Mouse (Mus musculus): ENCODE measurements around the gene Epha6. TPM values are rescaled to one million over a fixed set of nuclear protein-coding genes. Genes with fewer than 3 reads are reported as not detected.

Gene Epha6
- polyA plus RNA-seq, 1 experiment from 2014 or later, result 11.3 TPM

GRCm38 (mm10) chr16:60257623-60258022, 347.7 kb downstream of the Epha6 start:
- H3K36me3 ChIP-seq, result no peaks in the 10 kb centered on the region
- H3K4me1 ChIP-seq (replicated peaks), result no peaks in the 10 kb centered on the region
- no peak overlapping the region for H3K27ac ChIP-seq (replicated peaks)
- no peak overlapping the region for H3K4me3 ChIP-seq
- ATAC-seq (ENCODE audit: low FRiP score, low read depth), result no peak
- 81% methylated on average over 2 of the region's 2 CpGs for WGBS
- H3K27me3 ChIP-seq, result no peaks in the 10 kb centered on the region
- H3K9me3 ChIP-seq, result no peaks in the 10 kb centered on the region
- H3K4me2 ChIP-seq, result no peak overlapping the region
- H3K9ac ChIP-seq, result no peak overlapping the region

- WGBS, result 77% methylated on average over 4 of the region's 4 CpGs
- no peak overlapping the region for H3K4me2 ChIP-seq
- H3K4me1 ChIP-seq (replicated peaks), result no peaks in the 10 kb centered on the region
- H3K9ac ChIP-seq, result no peak overlapping the region
- H3K27me3 ChIP-seq, result no peaks in the 10 kb centered on the region
- no peak overlapping the region for H3K27ac ChIP-seq (replicated peaks)
- no peaks in the 10 kb centered on the region for H3K36me3 ChIP-seq
- H3K9me3 ChIP-seq, result no peaks in the 10 kb centered on the region
- ATAC-seq (ENCODE audit: low FRiP score, low read depth), result no peak
- H3K4me3 ChIP-seq, result no peak overlapping the region
Observed at GRCm38 (mm10) chr16:60257044-60257443, 348.3 kb downstream of the Epha6 start.

DNA sequence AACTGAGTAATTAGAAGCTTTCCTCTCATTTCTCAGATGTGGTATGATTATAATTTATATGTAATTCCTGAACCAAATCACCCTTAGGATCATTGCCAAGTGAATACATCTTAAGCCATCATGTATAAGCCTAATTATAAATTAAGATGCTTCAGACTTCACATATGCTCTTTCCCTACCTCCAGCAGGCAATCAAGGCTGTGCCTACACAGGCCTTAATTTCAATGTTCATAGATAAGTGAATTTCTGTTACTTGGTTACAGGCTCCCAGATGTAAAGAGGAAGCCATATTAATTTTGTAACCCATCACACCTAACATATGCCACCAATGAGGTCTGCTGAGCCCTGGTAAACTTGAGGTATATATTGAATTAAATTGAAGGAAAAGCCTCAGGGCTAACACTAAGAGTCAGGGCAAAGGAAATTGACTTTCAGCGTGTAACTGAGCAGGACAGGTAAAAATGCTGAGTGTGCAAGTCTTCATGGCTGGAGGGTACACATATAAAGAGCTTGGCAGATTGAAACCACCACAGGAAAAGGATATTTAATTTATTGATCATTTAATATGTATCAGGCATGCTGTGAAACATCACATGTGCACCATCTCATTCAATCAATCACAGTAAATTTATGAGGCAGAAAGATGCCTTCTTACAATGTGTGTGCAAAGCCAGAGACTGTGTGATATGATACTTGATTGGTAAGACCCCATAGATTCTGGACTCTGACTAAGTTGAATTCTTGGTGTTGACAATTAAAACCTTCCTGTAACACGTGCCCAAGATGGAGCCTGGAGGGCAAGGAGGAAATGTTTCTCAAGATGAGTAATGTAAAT, 365.8 kb downstream of the Epha6 start:
- H3K27me3 ChIP-seq, result no peaks in the 10 kb centered on the region
- H3K36me3 ChIP-seq, result no peaks in the 10 kb centered on the region
- ATAC-seq (ENCODE audit: low FRiP score, low read depth), result peak; percentile 82
- no peak overlapping the region for H3K27ac ChIP-seq (replicated peaks)
- no peaks in the 10 kb centered on the region for H3K4me1 ChIP-seq (replicated peaks)
- H3K4me3 ChIP-seq, result no peak overlapping the region
- WGBS, result 51% methylated on average over 2 of the region's 2 CpGs
- H3K4me2 ChIP-seq, result no peak overlapping the region
- H3K9me3 ChIP-seq, result 0 out of 2 replicates have a peak, but pooled peaks cover 2% of the 10 kb centered on the region
- no peak overlapping the region for H3K9ac ChIP-seq

DNA sequence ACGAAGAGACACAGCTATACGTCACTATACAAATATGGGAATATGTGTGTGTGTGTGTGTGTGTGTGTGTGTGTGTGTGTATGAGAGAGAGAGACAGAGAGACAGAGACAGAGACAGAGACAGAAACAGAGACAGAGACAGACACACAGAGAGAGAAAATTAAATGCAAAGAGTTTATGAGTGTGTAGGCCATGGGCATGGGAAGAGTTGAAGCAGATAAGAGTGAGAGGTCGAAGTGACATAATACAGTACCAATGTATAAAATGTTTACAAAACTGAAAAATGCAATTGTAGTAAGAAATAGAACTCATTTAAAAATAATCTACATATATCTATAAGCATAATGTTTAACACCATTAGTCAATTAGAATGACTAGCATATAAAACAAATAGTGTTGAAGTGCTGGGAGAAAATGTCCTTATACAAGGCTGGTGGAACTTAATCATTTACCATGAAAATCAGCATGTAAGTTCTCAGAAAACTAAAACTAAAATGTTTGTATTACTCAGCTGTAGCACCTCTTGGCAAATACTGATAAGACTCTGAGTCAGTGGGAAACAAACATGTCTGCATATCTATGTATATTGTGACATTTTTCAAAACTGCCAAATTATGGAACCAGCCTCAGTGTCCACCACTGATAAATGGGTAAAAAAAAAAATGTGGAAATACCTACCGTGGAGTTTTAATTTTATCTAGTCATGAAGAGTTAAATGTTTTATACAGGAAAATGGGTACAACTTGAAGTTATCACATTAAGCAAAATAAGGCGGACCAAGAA, 371.2 kb downstream of the Epha6 start:
- Histone ChIP-seq H3K4me1 (replicated peaks) (no peaks in the 10 kb centered on the region), H3K4me2 (no peak overlapping the region), H3K27ac (replicated peaks) (no peak overlapping the region), H3K9me3 (no peaks in the 10 kb centered on the region), H3K9ac (no peak overlapping the region), H3K4me3 (no peak overlapping the region), H3K27me3 (no peaks in the 10 kb centered on the region), H3K36me3 (no peaks in the 10 kb centered on the region)
- 92% methylated on average over 5 of the region's 5 CpGs for WGBS
- ATAC-seq (ENCODE audit: low FRiP score, low read depth), result no peak

DNA sequence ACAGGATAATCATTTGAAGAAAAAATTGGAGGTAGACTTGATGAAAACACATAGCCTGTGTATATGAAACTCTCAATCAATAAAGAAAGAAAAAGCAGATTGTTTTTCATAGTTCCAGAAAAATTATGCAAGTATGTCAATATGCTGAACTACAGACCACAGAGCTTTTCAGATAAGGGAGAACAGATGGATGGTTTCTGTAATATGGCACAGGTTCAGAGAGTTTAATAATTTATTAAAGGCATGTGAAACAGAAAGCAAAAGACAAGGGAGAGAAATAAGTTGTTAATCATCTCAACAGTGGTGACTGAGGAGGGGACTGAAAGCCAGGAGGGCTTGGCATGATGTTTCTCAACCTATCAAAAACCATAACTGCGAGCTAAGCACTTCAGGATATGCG, 372.3 kb downstream of the Epha6 start:
- no peak overlapping the region for H3K9ac ChIP-seq
- H3K27me3 ChIP-seq, result no peaks in the 10 kb centered on the region
- H3K27ac ChIP-seq (replicated peaks), result no peak overlapping the region
- H3K4me1 ChIP-seq (replicated peaks), result no peaks in the 10 kb centered on the region
- 81% methylated on average over 2 of the region's 2 CpGs for WGBS
- H3K4me3 ChIP-seq, result no peak overlapping the region
- no peak for ATAC-seq (ENCODE audit: low FRiP score, low read depth)
- no peak overlapping the region for H3K4me2 ChIP-seq
- H3K36me3 ChIP-seq, result no peaks in the 10 kb centered on the region
- no peaks in the 10 kb centered on the region for H3K9me3 ChIP-seq

DNA sequence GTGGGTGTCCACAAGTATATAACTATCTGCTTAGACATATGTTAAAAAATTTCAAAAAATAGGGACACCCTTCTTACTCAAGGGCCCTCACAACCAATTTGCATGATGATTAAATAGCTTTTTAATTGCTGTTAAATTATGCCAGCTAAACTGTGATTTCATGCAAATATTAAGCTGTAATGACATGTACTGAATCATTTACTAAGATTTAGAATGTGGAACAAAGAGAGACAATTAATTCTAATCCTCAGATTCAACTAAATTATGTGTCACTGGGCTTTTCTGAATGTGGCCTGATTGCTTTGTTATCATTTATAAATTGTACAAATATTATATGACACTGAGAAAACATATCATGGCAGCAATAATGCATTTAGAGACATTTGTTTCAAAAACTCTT, 396.2 kb downstream of the Epha6 start:
- no peaks in the 10 kb centered on the region for H3K4me1 ChIP-seq (replicated peaks)
- no peak for ATAC-seq (ENCODE audit: low FRiP score, low read depth)
- no peaks in the 10 kb centered on the region for H3K36me3 ChIP-seq
- no peak overlapping the region for H3K4me3 ChIP-seq
- H3K4me2 ChIP-seq, result no peak overlapping the region
- H3K9ac ChIP-seq, result no peak overlapping the region
- H3K27me3 ChIP-seq, result no peaks in the 10 kb centered on the region
- H3K27ac ChIP-seq (replicated peaks), result no peak overlapping the region
- no peaks in the 10 kb centered on the region for H3K9me3 ChIP-seq

- 18% methylated on average over 3 of the region's 3 CpGs for WGBS
- Histone ChIP-seq H3K27me3 (no peaks in the 10 kb centered on the region), H3K4me1 (replicated peaks) (no peaks in the 10 kb centered on the region), H3K4me3 (no peak overlapping the region), H3K4me2 (no peak overlapping the region), H3K27ac (replicated peaks) (no peak overlapping the region), H3K9ac (no peak overlapping the region), H3K36me3 (no peaks in the 10 kb centered on the region), H3K9me3 (no peaks in the 10 kb centered on the region)
- no peak for ATAC-seq (ENCODE audit: low FRiP score, low read depth)
Observed at GRCm38 (mm10) chr16:60175580-60175979, 429.8 kb downstream of the Epha6 start.

DNA sequence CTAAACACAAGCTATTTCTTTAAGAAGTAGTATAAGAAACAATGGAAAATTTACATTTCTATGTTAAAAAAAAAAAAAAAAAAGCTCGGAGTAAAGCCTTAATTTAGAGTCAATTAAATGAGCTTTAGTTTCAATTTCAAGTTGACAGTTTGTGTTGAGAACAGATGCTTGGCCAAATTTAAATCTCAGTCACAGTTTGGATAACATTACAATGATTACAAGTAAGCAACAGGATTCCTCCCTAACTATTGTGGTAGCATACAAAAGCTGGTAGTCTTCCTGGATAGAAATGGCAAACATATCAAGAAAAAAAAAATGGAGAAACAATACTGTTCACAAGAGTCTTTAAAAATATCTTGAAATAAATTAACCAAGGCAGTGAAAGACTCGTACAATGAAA, 452.9 kb downstream of the Epha6 start:
- no peak overlapping the region for H3K9ac ChIP-seq
- H3K9me3 ChIP-seq, result no peaks in the 10 kb centered on the region
- no peak overlapping the region for H3K4me2 ChIP-seq
- H3K36me3 ChIP-seq, result no peaks in the 10 kb centered on the region
- 77% methylated on average over 2 of the region's 2 CpGs for WGBS
- H3K27ac ChIP-seq (replicated peaks), result no peak overlapping the region
- no peaks in the 10 kb centered on the region for H3K27me3 ChIP-seq
- H3K4me3 ChIP-seq, result no peak overlapping the region
- no peak for ATAC-seq (ENCODE audit: low FRiP score, low read depth)
- H3K4me1 ChIP-seq (replicated peaks), result no peaks in the 10 kb centered on the region

DNA sequence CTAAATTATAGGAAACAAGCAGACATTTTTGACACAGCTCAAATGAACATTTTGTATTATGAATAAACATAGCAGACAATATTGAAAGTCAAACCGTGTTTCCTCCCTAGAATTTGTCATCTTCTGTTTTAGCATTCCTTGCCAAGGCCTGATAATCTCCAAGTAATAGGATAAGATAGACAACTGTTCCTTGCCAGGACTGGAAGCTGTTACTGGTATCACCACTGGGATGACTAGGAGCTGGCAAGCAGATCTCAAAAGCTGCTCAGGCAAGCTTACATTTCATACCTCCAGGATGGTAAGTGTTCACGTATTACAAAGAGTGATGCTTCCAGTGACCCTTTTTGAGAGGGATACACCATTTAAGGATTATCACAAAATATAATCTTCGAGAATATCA, 461.0 kb downstream of the Epha6 start:
- H3K27ac ChIP-seq (replicated peaks), result no peak overlapping the region
- H3K36me3 ChIP-seq, result no peaks in the 10 kb centered on the region
- ATAC-seq (ENCODE audit: low FRiP score, low read depth), result no peak
- no peak overlapping the region for H3K4me3 ChIP-seq
- no peak overlapping the region for H3K4me2 ChIP-seq
- 72% methylated on average over 3 of the region's 3 CpGs for WGBS
- no peaks in the 10 kb centered on the region for H3K27me3 ChIP-seq
- H3K9me3 ChIP-seq, result no peaks in the 10 kb centered on the region
- H3K4me1 ChIP-seq (replicated peaks), result no peaks in the 10 kb centered on the region
- no peak overlapping the region for H3K9ac ChIP-seq

DNA sequence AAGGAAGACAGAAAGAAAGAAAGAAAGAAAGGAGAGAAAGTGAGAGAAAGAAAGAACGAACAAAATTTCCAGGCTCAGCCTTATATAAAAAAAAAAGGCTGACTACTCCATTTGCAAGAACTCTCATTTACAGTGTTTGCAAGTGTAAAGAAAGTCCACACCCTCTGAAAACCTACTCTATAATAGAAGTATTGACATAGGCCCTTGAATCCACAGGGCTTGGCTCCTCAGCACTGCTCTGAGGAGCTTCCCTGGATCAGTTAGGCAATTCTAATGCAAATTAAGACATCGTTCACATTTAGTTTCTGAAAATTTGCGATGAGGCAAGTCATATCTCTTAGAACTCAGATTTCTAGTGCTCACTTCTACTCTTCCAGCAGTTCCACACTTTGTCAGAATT, 483.9 kb downstream of the Epha6 start:
- Histone ChIP-seq H3K27ac (replicated peaks) (no peak overlapping the region), H3K9ac (no peak overlapping the region), H3K4me3 (no peak overlapping the region), H3K27me3 (no peaks in the 10 kb centered on the region), H3K9me3 (no peaks in the 10 kb centered on the region), H3K4me1 (replicated peaks) (no peaks in the 10 kb centered on the region), H3K4me2 (no peak overlapping the region), H3K36me3 (no peaks in the 10 kb centered on the region)
- ATAC-seq (ENCODE audit: low FRiP score, low read depth), result no peak
- 71% methylated on average over 3 of the region's 3 CpGs for WGBS

GRCm38 (mm10) chr16:60102210-60102609, 503.1 kb downstream of the Epha6 start:
- no peaks in the 10 kb centered on the region for H3K9me3 ChIP-seq
- H3K4me3 ChIP-seq, result no peak overlapping the region
- H3K4me1 ChIP-seq (replicated peaks), result no peaks in the 10 kb centered on the region
- H3K4me2 ChIP-seq, result no peak overlapping the region
- 0 out of 2 replicates have a peak, but pooled peaks have one; percentile 34 for ATAC-seq (ENCODE audit: low FRiP score, low read depth)
- no peaks in the 10 kb centered on the region for H3K27me3 ChIP-seq
- 58% methylated on average over 3 of the region's 3 CpGs for WGBS
- H3K27ac ChIP-seq (replicated peaks), result no peak overlapping the region
- no peaks in the 10 kb centered on the region for H3K36me3 ChIP-seq
- H3K9ac ChIP-seq, result no peak overlapping the region

DNA sequence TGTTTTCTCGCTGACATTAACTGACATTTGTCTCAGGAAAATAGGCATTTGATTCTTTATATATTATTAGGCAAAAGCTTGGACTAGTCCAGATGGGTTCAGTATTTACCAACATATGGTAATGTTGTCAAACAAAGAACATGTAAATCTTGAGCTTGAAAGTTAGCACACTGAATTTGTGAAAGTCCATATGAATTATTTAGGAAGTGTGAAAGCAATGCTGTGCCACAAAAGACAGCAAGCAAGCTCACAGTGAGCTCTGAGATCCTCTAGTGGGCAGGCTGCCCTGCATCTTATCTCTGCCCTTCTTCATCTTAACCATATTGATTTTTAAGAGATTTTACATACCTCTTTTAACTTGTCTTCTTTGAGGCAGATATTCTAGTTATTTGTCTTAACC, 510.0 kb downstream of the Epha6 start:
- no peak overlapping the region for H3K4me3 ChIP-seq

More for the DNA sequence above, 510.0 kb downstream of the Epha6 start:
- H3K9me3 ChIP-seq, result no peaks in the 10 kb centered on the region
- ATAC-seq (ENCODE audit: low FRiP score, low read depth), result no peak
- H3K4me2 ChIP-seq, result no peak overlapping the region
- H3K27me3 ChIP-seq, result no peaks in the 10 kb centered on the region
- WGBS, result 74% methylated on average over 1 of the region's 1 CpGs
- no peaks in the 10 kb centered on the region for H3K36me3 ChIP-seq
- H3K4me1 ChIP-seq (replicated peaks), result no peaks in the 10 kb centered on the region
- H3K27ac ChIP-seq (replicated peaks), result no peak overlapping the region
- H3K9ac ChIP-seq, result no peak overlapping the region

All from hindbrain, embryonic 15.5 days (tissue).